Mouse (Mus musculus): Measurements from ENCODE around the gene Bex4. TPM values are rescaled to one million over a fixed set of nuclear protein-coding genes. Genes with fewer than 3 reads are reported as not detected.

Bex4 gene
- total RNA-seq, 2 experiments from 2014 or later = 3.2 to 4.7 TPM

GRCm38 (mm10) chrX:136180897-136181553 is 42.2 kb downstream of the Bex4 start:
- peak; percentile 95 for ATAC-seq (replicated peaks; ENCODE audit: poor library complexity, severe bottlenecking)

- ATAC-seq (replicated peaks; ENCODE audit: poor library complexity, severe bottlenecking) = no peak
Observed at GRCm38 (mm10) chrX:136183107-136183506, 44.3 kb downstream of the Bex4 start.

Other genes starting within 250 kb of the Bex4 start
- 3.1 and 4.7 TPM in 2 replicates for gene Arxes2, start 145.2 kb upstream of the Bex4 start, total RNA-seq (2014; fragmentation: Nextera tagmentation)
- 0.41 TPM in 1 of 2 replicates, not detected in the other for gene Arxes2, start 145.2 kb upstream of the Bex4 start, total RNA-seq (2017)
- gene Arxes1, start 105.6 kb upstream of the Bex4 start, total RNA-seq (2014; fragmentation: Nextera tagmentation) = not detected in 2 replicates
- not detected in 2 replicates for gene Arxes1, start 105.6 kb upstream of the Bex4 start, total RNA-seq (2017)
- gene Bex2, start 70.8 kb upstream of the Bex4 start, total RNA-seq (2014; fragmentation: Nextera tagmentation) = not detected in 2 replicates
- 1.1 and 1.5 TPM in 2 replicates for gene Bex2, start 70.8 kb upstream of the Bex4 start, total RNA-seq (2017)
- gene Nxf3, start 53.7 kb upstream of the Bex4 start, total RNA-seq (2014; fragmentation: Nextera tagmentation) = not detected in 2 replicates
- gene Nxf3, start 53.7 kb upstream of the Bex4 start, total RNA-seq (2017) = not detected in 2 replicates
- gene Tceal8, start 33.3 kb downstream of the Bex4 start, total RNA-seq (2014; fragmentation: Nextera tagmentation) = 47.6 and 82.8 TPM in 2 replicates
- gene Tceal8, start 33.3 kb downstream of the Bex4 start, total RNA-seq (2017) = 133 and 145 TPM in 2 replicates
- not detected in 2 replicates for gene Tceal5, start 64.9 kb downstream of the Bex4 start, total RNA-seq (2014; fragmentation: Nextera tagmentation)
- gene Tceal5, start 64.9 kb downstream of the Bex4 start, total RNA-seq (2017) = not detected in 2 replicates
- not detected in 2 replicates for gene Tceal7, start 75.8 kb downstream of the Bex4 start, total RNA-seq (2014; fragmentation: Nextera tagmentation)
- not detected in 2 replicates for gene Tceal7, start 75.8 kb downstream of the Bex4 start, total RNA-seq (2017)
- gene Bex1, start 76.5 kb downstream of the Bex4 start, total RNA-seq (2014; fragmentation: Nextera tagmentation) = 1.8 TPM in 1 of 2 replicates, not detected in the other
- gene Bex1, start 76.5 kb downstream of the Bex4 start, total RNA-seq (2017) = 2.0 TPM in 1 of 2 replicates, not detected in the other
- 99.9 and 102 TPM in 2 replicates for gene Tceal9, start 106.1 kb downstream of the Bex4 start, total RNA-seq (2014; fragmentation: Nextera tagmentation)
- 187 and 225 TPM in 2 replicates for gene Tceal9, start 106.1 kb downstream of the Bex4 start, total RNA-seq (2017)
- 141 and 154 TPM in 2 replicates for gene Bex3, start 131.3 kb downstream of the Bex4 start, total RNA-seq (2014; fragmentation: Nextera tagmentation)
- gene Bex3, start 131.3 kb downstream of the Bex4 start, total RNA-seq (2017) = 87.5 and 104 TPM in 2 replicates

Measured in granulocyte monocyte progenitor cell, adult 5-6 weeks (primary cell).